Mouse (Mus musculus): Measurements from ENCODE around the gene Zfp871. TPM values are rescaled to one million over a fixed set of nuclear protein-coding genes. Genes with fewer than 3 reads are reported as not detected.
"Not testable (repeated sequence)": the region's sequence is repeated elsewhere in the genome, so short reads cannot be mapped to it uniquely, and the experiment has no call there.

Zfp871 gene
- polyA plus RNA-seq, 2 experiments: 7.4 to 10.6 TPM

DNA sequence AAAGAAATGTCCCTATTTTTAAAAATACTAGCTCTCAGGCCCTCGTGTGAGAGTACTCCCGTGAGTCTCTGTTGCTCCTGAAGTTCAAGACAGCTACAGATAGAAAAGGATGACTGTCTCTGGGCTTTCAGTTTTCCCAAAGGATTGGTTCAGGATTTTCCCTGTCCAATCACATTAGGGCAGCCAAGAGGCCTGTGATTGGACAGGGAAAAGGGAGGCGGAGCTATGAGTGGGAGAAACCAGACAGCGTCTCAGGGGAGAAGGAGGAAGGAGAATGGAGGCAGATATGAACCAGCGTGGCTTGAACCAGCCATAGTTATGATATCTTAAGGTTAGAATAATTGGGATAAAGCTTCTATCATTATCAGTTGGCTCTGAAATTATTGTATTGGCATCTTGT is 37.5 kb downstream of the Zfp871 start:
- no peaks in the 10 kb centered on the region for H3K27me3 ChIP-seq (ENCODE audit: control insufficient read depth, insufficient read depth, low read length)
- 32% methylated on average over 5 of the region's 5 CpGs for WGBS (ENCODE audit: insufficient replicate concordance)
- DNase-seq (ENCODE audit: low read depth in 3 of 3, low spot score in 3 of 3): no peak
- no peak overlapping the region for H3K4me2 ChIP-seq (ENCODE audit: low read depth)
- H3K9ac ChIP-seq (replicated peaks): no peak overlapping the region
- no peak overlapping the region for H3K4me3 ChIP-seq (ENCODE audit: insufficient read depth in 1 of 2, low read depth in 2 of 2, low read length in 2 of 2)
- H3K9me3 ChIP-seq (ENCODE audit: control insufficient read depth, low read length): no peaks in the 10 kb centered on the region
- no peaks in the 10 kb centered on the region for H3K36me3 ChIP-seq (replicated peaks; ENCODE audit: control insufficient read depth, insufficient read depth, low read depth)
- no peak overlapping the region for H3K27ac ChIP-seq
- ATAC-seq (ENCODE audit: insufficient read depth): no peak
- peaks cover 0 to 5% of the 10 kb centered on the region in 2 experiments; a peak in 1 of 4 replicates for H3K4me1 ChIP-seq (replicated peaks; ENCODE audit: control insufficient read depth in 2 of 2, insufficient read depth in 2 of 2, low read length in 1 of 2)
- TF ChIP-seq CTCF (IDR thresholded peaks at IDR 0.05; ENCODE audit: low read depth) (no peak), EP300 (IDR thresholded peaks at IDR 0.05; ENCODE audit: low read depth) (no peak)

DNA sequence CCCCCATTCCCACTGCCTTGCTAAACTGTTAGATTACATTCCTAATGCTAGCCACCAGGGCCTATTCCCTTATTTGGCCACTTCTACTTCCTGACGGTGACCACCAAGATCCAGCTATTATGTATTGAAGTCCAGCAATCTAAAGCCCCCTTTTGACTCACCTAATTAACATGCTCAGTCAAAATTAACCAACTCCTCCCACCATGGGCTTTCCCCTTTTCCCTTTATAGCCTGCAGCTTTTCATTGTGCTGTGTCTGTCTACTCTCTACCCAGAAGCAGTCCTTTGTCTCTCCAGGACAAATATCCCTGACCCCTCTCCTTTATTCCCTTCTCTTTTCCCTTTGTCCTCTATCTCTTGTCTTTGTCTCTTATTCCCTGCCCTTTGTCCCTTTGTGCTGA is 47.0 kb downstream of the Zfp871 start:
- Histone ChIP-seq H3K36me3 (replicated peaks; ENCODE audit: control insufficient read depth, insufficient read depth, low read depth) (no peaks in the 10 kb centered on the region), H3K4me3 (ENCODE audit: insufficient read depth in 1 of 2, low read depth in 2 of 2, low read length in 2 of 2) (no peak overlapping the region), H3K27me3 (ENCODE audit: control insufficient read depth, insufficient read depth, low read length) (no peaks in the 10 kb centered on the region), H3K4me2 (ENCODE audit: low read depth) (no peak overlapping the region), H3K27ac (no peak overlapping the region), H3K9ac (replicated peaks) (no peak overlapping the region), H3K9me3 (ENCODE audit: control insufficient read depth, low read length) (no peaks in the 10 kb centered on the region), H3K4me1 (replicated peaks; ENCODE audit: control insufficient read depth in 2 of 2, insufficient read depth in 2 of 2, low read length in 1 of 2) (no peaks in the 10 kb centered on the region)
- 55% methylated on average over 1 of the region's 1 CpGs for WGBS (ENCODE audit: insufficient replicate concordance)
- TF ChIP-seq EP300 (IDR thresholded peaks at IDR 0.05; ENCODE audit: low read depth) (no peak), CTCF (IDR thresholded peaks at IDR 0.05; ENCODE audit: low read depth) (no peak)
- no peak for DNase-seq (ENCODE audit: low read depth in 3 of 3, low spot score in 3 of 3)
- ATAC-seq (ENCODE audit: insufficient read depth): no peak

DNA sequence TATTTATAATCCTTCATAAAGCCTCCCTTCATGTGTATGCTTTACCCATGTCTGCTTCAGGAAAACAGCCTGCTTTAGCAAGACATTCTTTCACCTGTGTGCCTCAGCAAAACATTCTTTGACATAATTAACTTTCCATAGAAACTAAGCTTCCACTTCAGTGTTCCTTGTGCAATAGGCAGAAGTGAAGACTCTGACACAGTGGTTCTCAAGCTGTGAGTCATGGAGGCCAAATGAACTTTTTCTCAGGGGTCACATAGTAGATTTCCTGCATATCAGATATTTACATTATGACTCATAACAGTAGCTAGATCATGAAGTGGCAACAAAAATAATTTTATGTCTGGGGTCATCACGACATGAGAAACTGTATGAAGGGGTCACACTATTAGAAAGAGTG is 49.7 kb downstream of the Zfp871 start:
- Histone ChIP-seq H3K9me3 (ENCODE audit: control insufficient read depth, low read length) (no peaks in the 10 kb centered on the region), H3K4me3 (ENCODE audit: insufficient read depth in 1 of 2, low read depth in 2 of 2, low read length in 2 of 2) (no peak overlapping the region), H3K4me2 (ENCODE audit: low read depth) (no peak overlapping the region), H3K27ac (no peak overlapping the region), H3K4me1 (replicated peaks; ENCODE audit: control insufficient read depth in 2 of 2, insufficient read depth in 2 of 2, low read length in 1 of 2) (no peaks in the 10 kb centered on the region), H3K36me3 (replicated peaks; ENCODE audit: control insufficient read depth, insufficient read depth, low read depth) (no peaks in the 10 kb centered on the region), H3K9ac (replicated peaks) (no peak overlapping the region), H3K27me3 (ENCODE audit: control insufficient read depth, insufficient read depth, low read length) (no peaks in the 10 kb centered on the region)
- DNase-seq (ENCODE audit: low read depth in 3 of 3, low spot score in 3 of 3) (no peak), ATAC-seq (ENCODE audit: insufficient read depth) (no peak)
- WGBS (ENCODE audit: insufficient replicate concordance): 60% methylated on average over 1 of the region's 1 CpGs
- TF ChIP-seq CTCF (IDR thresholded peaks at IDR 0.05; ENCODE audit: low read depth) (no peak), EP300 (IDR thresholded peaks at IDR 0.05; ENCODE audit: low read depth) (no peak)

GRCm38 (mm10) chr17:32729029-32729428 is 59.1 kb downstream of the Zfp871 start:
- DNase-seq (ENCODE audit: low read depth in 3 of 3, low spot score in 3 of 3) (no peak), ATAC-seq (ENCODE audit: insufficient read depth) (no peak)
- no peaks in the 10 kb centered on the region for H3K36me3 ChIP-seq (replicated peaks; ENCODE audit: control insufficient read depth, insufficient read depth, low read depth)
- 46% methylated on average over 3 of the region's 3 CpGs for WGBS (ENCODE audit: insufficient replicate concordance)
- H3K27ac ChIP-seq: no peak overlapping the region
- no peak overlapping the region for H3K4me2 ChIP-seq (ENCODE audit: low read depth)
- no peak for TF ChIP-seq EP300 (IDR thresholded peaks at IDR 0.05; ENCODE audit: low read depth)
- TF ChIP-seq CTCF (IDR thresholded peaks at IDR 0.05; ENCODE audit: low read depth): peak; percentile 34; the same call in 1 of the 2 replicates
- H3K4me1 ChIP-seq (replicated peaks; ENCODE audit: control insufficient read depth in 2 of 2, insufficient read depth in 2 of 2, low read length in 1 of 2): no peaks in the 10 kb centered on the region
- H3K9ac ChIP-seq (replicated peaks): no peak overlapping the region
- H3K27me3 ChIP-seq (ENCODE audit: control insufficient read depth, insufficient read depth, low read length): no peaks in the 10 kb centered on the region
- H3K9me3 ChIP-seq (ENCODE audit: control insufficient read depth, low read length): no peaks in the 10 kb centered on the region
- H3K4me3 ChIP-seq (ENCODE audit: insufficient read depth in 1 of 2, low read depth in 2 of 2, low read length in 2 of 2): no peak overlapping the region

DNA sequence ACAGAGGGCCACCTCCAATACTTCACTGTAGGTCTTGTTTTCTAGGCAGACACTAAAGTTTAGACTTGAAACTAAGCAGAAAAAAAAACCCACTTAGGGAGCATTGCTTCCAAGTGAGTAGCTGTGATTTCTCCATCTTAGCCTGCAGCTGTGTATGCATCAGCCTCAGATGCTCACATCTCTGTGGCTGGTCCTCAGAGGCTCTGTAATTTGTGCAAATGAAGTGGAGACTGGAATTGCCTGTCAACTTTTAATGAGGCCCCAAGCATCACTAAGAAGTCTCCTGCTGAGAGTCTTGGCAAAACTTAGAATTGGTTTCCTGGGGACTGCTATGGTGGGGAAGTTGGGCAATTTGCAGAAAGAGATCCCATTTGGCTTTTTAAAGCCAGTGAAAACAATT is 61.7 kb downstream of the Zfp871 start:
- H3K27ac ChIP-seq; H3K36me3 ChIP-seq (replicated peaks; ENCODE audit: control insufficient read depth, insufficient read depth, low read depth); H3K4me1 ChIP-seq (replicated peaks; ENCODE audit: control insufficient read depth in 2 of 2, insufficient read depth in 2 of 2, low read length in 1 of 2); H3K9ac ChIP-seq (replicated peaks); H3K9me3 ChIP-seq (ENCODE audit: control insufficient read depth, low read length); ATAC-seq (ENCODE audit: insufficient read depth); H3K27me3 ChIP-seq (ENCODE audit: control insufficient read depth, insufficient read depth, low read length); DNase-seq (ENCODE audit: low read depth in 3 of 3, low spot score in 3 of 3); H3K4me3 ChIP-seq (ENCODE audit: insufficient read depth in 1 of 2, low read depth in 2 of 2, low read length in 2 of 2); H3K4me2 ChIP-seq (ENCODE audit: low read depth): not testable (repeated sequence)

DNA sequence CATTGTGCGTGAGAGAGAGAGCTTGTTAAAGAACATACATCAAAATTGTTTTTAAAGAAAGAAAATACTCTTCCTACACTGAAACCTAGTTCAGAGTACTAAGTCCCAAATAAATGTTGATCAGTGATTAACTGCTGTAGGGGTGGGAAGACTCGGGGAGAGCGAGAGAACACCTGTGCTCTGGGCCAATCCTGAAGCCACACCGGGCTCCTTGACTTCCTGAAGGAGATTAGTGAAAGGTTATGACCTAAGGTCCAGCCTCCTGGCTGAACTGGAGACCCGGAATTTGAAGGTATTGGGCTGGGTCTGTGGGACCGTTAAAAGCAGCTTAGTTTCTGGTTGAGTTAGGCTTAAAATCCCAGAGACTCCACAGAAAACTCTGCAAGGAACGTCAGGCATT is 65.3 kb downstream of the Zfp871 start:
- TF ChIP-seq CTCF (IDR thresholded peaks at IDR 0.05; ENCODE audit: low read depth) (no peak), EP300 (IDR thresholded peaks at IDR 0.05; ENCODE audit: low read depth) (no peak)
- Histone ChIP-seq H3K27ac (no peak overlapping the region), H3K4me2 (ENCODE audit: low read depth) (no peak overlapping the region), H3K27me3 (ENCODE audit: control insufficient read depth, insufficient read depth, low read length) (no peaks in the 10 kb centered on the region), H3K4me1 (replicated peaks; ENCODE audit: control insufficient read depth in 2 of 2, insufficient read depth in 2 of 2, low read length in 1 of 2) (no peaks in the 10 kb centered on the region), H3K9ac (replicated peaks) (no peak overlapping the region), H3K4me3 (ENCODE audit: insufficient read depth in 1 of 2, low read depth in 2 of 2, low read length in 2 of 2) (no peak overlapping the region), H3K9me3 (ENCODE audit: control insufficient read depth, low read length) (no peaks in the 10 kb centered on the region), H3K36me3 (replicated peaks; ENCODE audit: control insufficient read depth, insufficient read depth, low read depth) (no peaks in the 10 kb centered on the region)
- DNase-seq (ENCODE audit: low read depth in 3 of 3, low spot score in 3 of 3) (no peak), ATAC-seq (ENCODE audit: insufficient read depth) (no peak)
- WGBS (ENCODE audit: insufficient replicate concordance): 61% methylated on average over 7 of the region's 7 CpGs

DNA sequence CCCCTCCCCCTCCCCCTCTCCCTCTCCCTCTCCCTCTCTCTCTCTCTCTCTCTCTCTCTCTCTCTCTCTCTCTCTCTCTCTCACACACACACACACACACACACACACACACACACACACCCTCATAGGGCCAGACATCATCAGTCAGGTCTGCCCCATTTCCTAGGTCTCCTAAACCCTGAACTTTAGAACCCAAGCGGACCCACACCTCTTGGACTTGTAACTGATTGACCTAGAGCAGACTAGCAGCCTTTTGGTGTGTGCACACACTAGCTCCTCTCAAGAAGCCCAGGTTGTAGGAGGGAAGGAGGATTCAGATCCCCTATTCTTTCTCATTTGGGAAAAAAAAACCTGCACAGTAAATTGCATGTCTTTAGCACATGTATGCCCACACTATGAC is 65.9 kb downstream of the Zfp871 start:
- not testable (repeated sequence) for ATAC-seq (ENCODE audit: insufficient read depth); H3K4me2 ChIP-seq (ENCODE audit: low read depth)
- WGBS (ENCODE audit: insufficient replicate concordance): 50% methylated on average over 1 of the region's 1 CpGs

More for the DNA sequence above, 65.9 kb downstream of the Zfp871 start:
- H3K27me3 ChIP-seq (ENCODE audit: control insufficient read depth, insufficient read depth, low read length); H3K9ac ChIP-seq (replicated peaks); H3K4me1 ChIP-seq (replicated peaks; ENCODE audit: control insufficient read depth in 2 of 2, insufficient read depth in 2 of 2, low read length in 1 of 2); H3K9me3 ChIP-seq (ENCODE audit: control insufficient read depth, low read length); H3K27ac ChIP-seq; H3K36me3 ChIP-seq (replicated peaks; ENCODE audit: control insufficient read depth, insufficient read depth, low read depth); DNase-seq (ENCODE audit: low read depth in 3 of 3, low spot score in 3 of 3); H3K4me3 ChIP-seq (ENCODE audit: insufficient read depth in 1 of 2, low read depth in 2 of 2, low read length in 2 of 2): not testable (repeated sequence)

All from liver, embryonic 14.5 days (tissue).